Mouse (Mus musculus): ENCODE measurements around the gene Gm4969. TPM values are rescaled to one million over a fixed set of nuclear protein-coding genes. Genes with fewer than 3 reads are reported as not detected.
"Not testable (repeated sequence)": the region's sequence is repeated elsewhere in the genome, so short reads cannot be mapped to it uniquely, and the experiment has no call there.

Gm4969 gene
- total RNA-seq, 2 experiments from 2014 or later, result 0.72 to 0.78 TPM

GRCm38 (mm10) chr7:19073504-19073903, 44.7 kb downstream of the Gm4969 start:
- no peak for DNase-seq (ENCODE audit: low spot score in 2 of 2)

GRCm38 (mm10) chr7:19071024-19071423, 47.1 kb downstream of the Gm4969 start:
- not testable (repeated sequence) for DNase-seq (ENCODE audit: low spot score in 2 of 2)

- no peak for DNase-seq (ENCODE audit: low spot score in 2 of 2)
Observed at GRCm38 (mm10) chr7:19069500-19069899, 48.7 kb downstream of the Gm4969 start.

GRCm38 (mm10) chr7:19068707-19069106, 49.5 kb downstream of the Gm4969 start:
- DNase-seq (ENCODE audit: low spot score in 2 of 2), result peak in 1 of 2 experiments; percentile 67

- DNase-seq (ENCODE audit: low spot score in 2 of 2), result no peak
Observed at GRCm38 (mm10) chr7:19067935-19068334, 50.2 kb downstream of the Gm4969 start.

GRCm38 (mm10) chr7:19067063-19067462, 51.1 kb downstream of the Gm4969 start:
- DNase-seq (ENCODE audit: low spot score in 2 of 2), result no peak

- no peak for DNase-seq (ENCODE audit: low spot score in 2 of 2)
Observed at GRCm38 (mm10) chr7:19065896-19066295, 52.3 kb downstream of the Gm4969 start.

GRCm38 (mm10) chr7:19057405-19057804, 60.8 kb downstream of the Gm4969 start:
- no peak for DNase-seq (ENCODE audit: low spot score in 2 of 2)

GRCm38 (mm10) chr7:19055108-19055507, 63.1 kb downstream of the Gm4969 start:
- no peak for DNase-seq (ENCODE audit: low spot score in 2 of 2)

- no peak for DNase-seq (ENCODE audit: low spot score in 2 of 2)
Observed at GRCm38 (mm10) chr7:19054777-19055076, 63.4 kb downstream of the Gm4969 start.

GRCm38 (mm10) chr7:19054047-19054776, 64.0 kb downstream of the Gm4969 start, which contains the start of gene Rsph6a:
Gene Rsph6a (plus strand): TSS chr7:19054690.
- DNase-seq (ENCODE audit: low spot score in 2 of 2), result peak; percentile 45 to 53

GRCm38 (mm10) chr7:19053136-19053532, 65.0 kb downstream of the Gm4969 start:
- no peak for DNase-seq (ENCODE audit: low spot score in 2 of 2)

GRCm38 (mm10) chr7:19052345-19053135, 65.6 kb downstream of the Gm4969 start:
- DNase-seq (ENCODE audit: low spot score in 2 of 2), result peak; percentile 42 to 77

GRCm38 (mm10) chr7:19051161-19051560, 67.0 kb downstream of the Gm4969 start:
- no peak for DNase-seq (ENCODE audit: low spot score in 2 of 2)

GRCm38 (mm10) chr7:19050172-19050571, 68.0 kb downstream of the Gm4969 start:
- no peak for DNase-seq (ENCODE audit: low spot score in 2 of 2)

GRCm38 (mm10) chr7:19049252-19049651, 68.9 kb downstream of the Gm4969 start:
- no peak for DNase-seq (ENCODE audit: low spot score in 2 of 2)

Small RNA genes lying within 50 kb of the gene (microRNA-seq; reads per million reads assigned to microRNA genes)
- 2.0 to 2.7 reads per million in 2 experiments for gene Mir3100

Other genes starting within 250 kb of the Gm4969 start
- 10 to 100 TPM; 28.4 to 35.0 TPM for gene Pglyrp1, start 247.0 kb downstream of the Gm4969 start, total RNA-seq (2021)
- gene Ccdc61, start 208.0 kb downstream of the Gm4969 start, total RNA-seq (2021), result 10 to 100 TPM; 11.0 to 12.8 TPM
- gene Nova2, start 192.5 kb downstream of the Gm4969 start, total RNA-seq (2021), result 100 to 1,000 TPM in 1 of 2 experiments, 10 to 100 TPM in 1; 93.5 to 101 TPM
- 1 to 10 TPM in 1 of 2 experiments, under 1 TPM in 1; 0.48 to 1.3 TPM for gene Nanos2, start 131.0 kb downstream of the Gm4969 start, total RNA-seq (2021)
- gene Mypop, start 127.1 kb downstream of the Gm4969 start, total RNA-seq (2021), result 10 to 100 TPM; 35.6 to 40.5 TPM
- 10 to 100 TPM; 43.7 to 44.5 TPM for gene Irf2bp1, start 114.3 kb downstream of the Gm4969 start, total RNA-seq (2021)
- gene Foxa3, start 94.8 kb downstream of the Gm4969 start, total RNA-seq (2021), result not detected
- 100 to 1,000 TPM; 103 to 105 TPM for gene Sympk, start 94.0 kb downstream of the Gm4969 start, total RNA-seq (2021)
- under 1 TPM in 1 of 2 experiments, not detected in 1; 0.21 TPM for gene Rsph6a, start 63.7 kb downstream of the Gm4969 start, total RNA-seq (2021)
- gene Dmwd, start 42.1 kb downstream of the Gm4969 start, total RNA-seq (2021), result 100 to 1,000 TPM; 141 to 147 TPM
- gene Dmpk, start 34.5 kb downstream of the Gm4969 start, total RNA-seq (2021), result 10 to 100 TPM; 33.0 to 42.3 TPM
- gene Six5, start 23.8 kb downstream of the Gm4969 start, total RNA-seq (2021), result 1 to 10 TPM; 2.1 to 2.7 TPM
- 10 to 100 TPM; 11.0 to 14.0 TPM for gene Fbxo46, start 1.5 kb upstream of the Gm4969 start, total RNA-seq (2021)
- 10 to 100 TPM; 19.5 to 22.4 TPM for gene Qpctl, start 30.9 kb upstream of the Gm4969 start, total RNA-seq (2021)
- gene Snrpd2, start 31.4 kb upstream of the Gm4969 start, total RNA-seq (2021), result 10 to 100 TPM; 76.5 to 86.4 TPM
- gene Gipr, start 47.8 kb upstream of the Gm4969 start, total RNA-seq (2021), result 1 to 10 TPM in 1 of 2 experiments, under 1 TPM in 1; 0.55 to 1.6 TPM
- gene Eml2, start 58.1 kb upstream of the Gm4969 start, total RNA-seq (2021), result 100 to 1,000 TPM; 175 to 197 TPM
- 1 to 10 TPM; 4.1 to 4.6 TPM for gene Gpr4, start 94.2 kb upstream of the Gm4969 start, total RNA-seq (2021)
- gene Opa3, start 110.0 kb upstream of the Gm4969 start, total RNA-seq (2021), result 10 to 100 TPM; 37.3 to 39.9 TPM
- gene Vasp, start 153.4 kb upstream of the Gm4969 start, total RNA-seq (2021), result 10 to 100 TPM; 23.2 to 24.2 TPM
- gene Ppm1n, start 161.7 kb upstream of the Gm4969 start, total RNA-seq (2021), result under 1 TPM in 1 of 2 experiments, not detected in 1; 0.79 TPM
- 100 to 1,000 TPM in 1 of 2 experiments, 10 to 100 TPM in 1; 93.0 to 104 TPM for gene Rtn2, start 164.3 kb upstream of the Gm4969 start, total RNA-seq (2021)
- 1 to 10 TPM; 6.1 to 6.5 TPM for gene Fosb, start 191.7 kb upstream of the Gm4969 start, total RNA-seq (2021)
- gene Ercc1, start 226.4 kb upstream of the Gm4969 start, total RNA-seq (2021), result 10 to 100 TPM; 38.3 to 44.7 TPM
- 10 to 100 TPM; 19.6 to 19.8 TPM for gene Cd3eap, start 241.1 kb upstream of the Gm4969 start, total RNA-seq (2021)
- 1 to 10 TPM; 4.5 to 6.7 TPM for gene Ppp1r13l, start 241.4 kb upstream of the Gm4969 start, total RNA-seq (2021)